Mouse (Mus musculus) Patski (cell line): Measurements from ENCODE around the gene Mael. TPM values are rescaled to one million over a fixed set of nuclear protein-coding genes. Genes with fewer than 3 reads are reported as not detected.

Source experiments
- ATAC-seq: fragments of 100-300 bp; one replicate; pipeline ENCODE4 v1.8.0; 2021
- CTCF ChIA-PET: fragments of 350-600 bp; sonication (Branson Sonifier 250); formaldehyde crosslinking; loops from one replicate; lab custom pipeline; 2022; ENCODE audit warnings: inconsistent platforms; lab: Charles Lee
- POLR2A ChIA-PET: fragments of 350-600 bp; sonication (Branson Sonifier 250); formaldehyde crosslinking; loops from one replicate; lab custom pipeline; 2022; ENCODE audit warnings: antibody characterized with exemption, inconsistent platforms; lab: Charles Lee
- DNase-seq: peaks from one replicate; pipeline ENCODE4 v3.0.0-alpha.2; 2011; ENCODE audit warnings: low read depth, low spot score
- H3K27me3 ChIP-seq: fragments of 371-371 bp; one replicate; pipeline ENCODE4 v1.5.1; 2021
- CTCF ChIP-seq: fragments of 100-300 bp; IDR thresholded peaks from one replicate; pipeline ENCODE4 v1.5.1; 2021
- in situ Hi-C: fragments of 300-500 bp; cut with MboI; formaldehyde crosslinking; loops from 3 replicates; pipeline ENCODE4 v1.11.1; 2018; ENCODE audit warnings: low pct_unique_long_range_greater_than_20kb, mixed read lengths
- polyA plus RNA-seq: library from polyadenylated mRNA; unstranded; gene quantifications from one replicate; pipeline ENCODE4 v1.2.3, GENCODE M21; 2021

Gene Mael
- polyA plus RNA-seq, 1 experiment from 2014 or later: not detected

- DNase-seq: no peak
- in situ Hi-C loops: no loop called here
- POLR2A ChIA-PET: no interaction called here
- peaks cover 49% of the 10 kb centered on the region for H3K27me3 ChIP-seq
- no peak for ATAC-seq
- TF ChIP-seq CTCF: no peak
- CTCF ChIA-PET: no interaction called here
These were observed 33.4 kb downstream of the Mael start for GRCm38 (mm10) chr1:166205159-166205558.

- ATAC-seq: no peak
- POLR2A ChIA-PET: no interaction called here
- TF ChIP-seq CTCF: no peak
- peaks cover 49% of the 10 kb centered on the region for H3K27me3 ChIP-seq
- CTCF ChIA-PET: no interaction called here
- DNase-seq: no peak
- in situ Hi-C loops: no loop called here
These were observed 34.4 kb downstream of the Mael start for GRCm38 (mm10) chr1:166204171-166204570.

GRCm38 (mm10) chr1:166189821-166190220 is 48.7 kb downstream of the Mael start:
- ATAC-seq (no peak), DNase-seq (no peak)
- TF ChIP-seq CTCF: no peak
- POLR2A ChIA-PET: no interaction called here
- CTCF ChIA-PET: no interaction called here
- peaks cover 16% of the 10 kb centered on the region for H3K27me3 ChIP-seq
- in situ Hi-C loops: no loop called here

GRCm38 (mm10) chr1:166185357-166185756 is 53.2 kb downstream of the Mael start:
- ATAC-seq (no peak), DNase-seq (no peak)
- no peak for TF ChIP-seq CTCF
- in situ Hi-C loops: no loop called here
- ChIA-PET CTCF (no interaction called here), POLR2A (no interaction called here)
- peaks cover 17% of the 10 kb centered on the region for H3K27me3 ChIP-seq

GRCm38 (mm10) chr1:166184391-166185229 is 53.9 kb downstream of the Mael start:
- no peak for TF ChIP-seq CTCF
- ChIA-PET POLR2A (no interaction called here), CTCF (no interaction called here)
- in situ Hi-C loops: no loop called here
- DNase-seq (no peak), ATAC-seq (no peak)
- H3K27me3 ChIP-seq: peaks cover 17% of the 10 kb centered on the region

GRCm38 (mm10) chr1:166182952-166183627 is 55.5 kb downstream of the Mael start:
- in situ Hi-C loops: no loop called here
- H3K27me3 ChIP-seq: peaks cover 17% of the 10 kb centered on the region
- TF ChIP-seq CTCF: no peak
- CTCF ChIA-PET: no interaction called here
- no peak for ATAC-seq
- DNase-seq: no peak
- POLR2A ChIA-PET: no interaction called here

GRCm38 (mm10) chr1:166181510-166181909 is 57.0 kb downstream of the Mael start:
- in situ Hi-C loops: no loop called here

GRCm38 (mm10) chr1:166173621-166174020 is 64.9 kb downstream of the Mael start:
- in situ Hi-C loops: no loop called here
- no peak for ATAC-seq
- ChIA-PET POLR2A (no interaction called here), CTCF (no interaction called here)
- peaks cover 6% of the 10 kb centered on the region for H3K27me3 ChIP-seq
- DNase-seq: no peak
- TF ChIP-seq CTCF: no peak

More at GRCm38 (mm10) chr1:166181510-166181909, 57.0 kb downstream of the Mael start:
- CTCF ChIA-PET: no interaction called here
- ATAC-seq (no peak), DNase-seq (no peak)
- H3K27me3 ChIP-seq: peaks cover 16% of the 10 kb centered on the region
- POLR2A ChIA-PET: no interaction called here
- no peak for TF ChIP-seq CTCF

- no peak for TF ChIP-seq CTCF
- ChIA-PET POLR2A (no interaction called here), CTCF (interaction anchor here (0.9 kb wide), 1 partner anchor 13 kb away, joined by 3 read pairs; no protein-coding TSS in a partner anchor)
- in situ Hi-C loops: no loop called here
- ATAC-seq (no peak), DNase-seq (no peak)
- peaks cover 6% of the 10 kb centered on the region for H3K27me3 ChIP-seq
These were observed 65.6 kb downstream of the Mael start for GRCm38 (mm10) chr1:166172992-166173391.

- CTCF ChIA-PET: interaction anchor here (1.1 kb wide), 1 partner anchor 10 kb away, joined by 3 read pairs; no protein-coding TSS in a partner anchor
- no peak for ATAC-seq
- peaks cover 6% of the 10 kb centered on the region for H3K27me3 ChIP-seq
- in situ Hi-C loops: no loop called here
- no peak for TF ChIP-seq CTCF
- POLR2A ChIA-PET: no interaction called here
- no peak for DNase-seq
These were observed 67.7 kb downstream of the Mael start for GRCm38 (mm10) chr1:166170852-166171251.

GRCm38 (mm10) chr1:166169713-166170112 is 68.8 kb downstream of the Mael start:
- in situ Hi-C loops: loop anchor here (10.0 kb wide), 1 partner anchor 45 kb away; no protein-coding TSS in a partner anchor
- TF ChIP-seq CTCF: no peak
- ChIA-PET CTCF (no interaction called here), POLR2A (no interaction called here)
- DNase-seq (no peak), ATAC-seq (no peak)
- H3K27me3 ChIP-seq: peaks cover 6% of the 10 kb centered on the region
